Mouse (Mus musculus): ENCODE data around the gene Ttc28. TPM values are rescaled to one million over a fixed set of nuclear protein-coding genes. Genes with fewer than 3 reads are reported as not detected.

The Ttc28 gene
- total and polyA plus RNA-seq, 3 experiments, result 0.21 to 0.89 (median 0.28) TPM

DNA sequence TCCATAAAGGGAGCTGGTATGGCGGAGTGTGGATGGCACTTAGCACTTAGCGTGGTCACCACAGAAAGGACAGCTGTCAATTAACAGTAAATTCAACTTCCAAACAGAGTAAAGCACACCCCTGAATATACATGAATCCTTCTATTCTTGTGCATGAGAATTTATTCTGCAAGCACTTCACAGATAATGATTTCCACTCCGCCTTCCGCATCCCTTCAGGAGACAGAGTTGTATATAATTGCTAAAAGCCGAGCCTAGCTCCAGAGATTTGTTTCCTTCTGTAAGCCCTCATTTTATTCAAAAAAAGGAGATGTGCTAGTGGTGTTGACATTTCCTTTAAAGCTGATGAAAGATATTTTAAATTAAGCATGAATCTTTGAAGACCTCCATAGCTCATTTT lies 162.3 kb downstream of the Ttc28 start:
- Histone ChIP-seq H3K9me3 (replicated peaks; ENCODE audit: low read length) (no peaks in the 10 kb centered on the region), H3K4me2 (ENCODE audit: insufficient read depth, low read depth, poor library complexity, severe bottlenecking) (no peak overlapping the region), H3K79me2 (replicated peaks; ENCODE audit: control insufficient read depth, extremely low read depth, insufficient read depth, poor library complexity, severe bottlenecking) (no peaks in the 10 kb centered on the region), H3K27ac (ENCODE audit: insufficient read depth, low read depth) (no peak overlapping the region), H3K4me3 (replicated peaks in 1 of 3; ENCODE audit: low read depth in 2 of 3, low read length in 2 of 3, poor library complexity in 1 of 3) (no peak overlapping the region), H3K9ac (ENCODE audit: insufficient read depth, low read depth) (no peak overlapping the region), H3K4me1 (ENCODE audit: control insufficient read depth in 1 of 2, insufficient read depth in 2 of 2) (no peaks in the 10 kb centered on the region), H3K36me3 (replicated peaks in 1 of 2; ENCODE audit: control insufficient read depth in 1 of 2, insufficient read depth in 1 of 2, low read length in 1 of 2) (no peaks in the 10 kb centered on the region), H3K27me3 (replicated peaks) (no peaks in the 10 kb centered on the region)
- no peak for DNase-seq (ENCODE audit: extremely low read depth)
- in situ Hi-C loops (cut with MboI; ENCODE audit: low pct_ligation_motif_present, low pct_unique_long_range_greater_than_20kb, low sequenced_read_pairs) (no loop called here), dilution Hi-C loops (cut with MboI; ENCODE audit: extremely low pct_ligation_motif_present, extremely low pct_unique_long_range_greater_than_20kb, low sequenced_read_pairs) (no loop called here)
- TF ChIP-seq UBTF (IDR thresholded peaks at IDR 0.05; ENCODE audit: low read depth, low read length), result no peak
- no peak for TF ChIP-seq MAFK (IDR thresholded peaks at IDR 0.05; ENCODE audit: insufficient replicate concordance, low read length)
- TF ChIP-seq MEF2A (IDR thresholded peaks at IDR 0.05; ENCODE audit: borderline replicate concordance, low read depth, low read length), result no peak
- no peak for TF ChIP-seq CTCF (conservative IDR thresholded peaks at IDR 0.05 in 1 of 2, IDR thresholded peaks at IDR 0.05 in 1 of 2; ENCODE audit: low read depth in 2 of 2, low read length in 2 of 2)
- no peak for TF ChIP-seq HCFC1 (IDR thresholded peaks at IDR 0.05; ENCODE audit: low read depth, low read length)
- TF ChIP-seq PAX5 (IDR thresholded peaks at IDR 0.05; ENCODE audit: low read length), result no peak
- TF ChIP-seq CHD2 (IDR thresholded peaks at IDR 0.05; ENCODE audit: low read length), result no peak
- TF ChIP-seq MAX (IDR thresholded peaks at IDR 0.05; ENCODE audit: low read length), result no peak
- TF ChIP-seq MAZ (IDR thresholded peaks at IDR 0.05; ENCODE audit: low read depth, low read length), result no peak
- no peak for TF ChIP-seq TBP (conservative IDR thresholded peaks at IDR 0.05; ENCODE audit: low read depth, low read length)
- TF ChIP-seq NELFE (IDR thresholded peaks at IDR 0.05; ENCODE audit: low read depth, low read length), result no peak
- no peak for TF ChIP-seq BHLHE40 (IDR thresholded peaks at IDR 0.05; ENCODE audit: low read depth, low read length)
- TF ChIP-seq SMC3 (IDR thresholded peaks at IDR 0.05; ENCODE audit: low read depth, low read length), result no peak
- no peak for TF ChIP-seq EP300 (IDR thresholded peaks at IDR 0.05; ENCODE audit: low read length)
- TF ChIP-seq USF2 (conservative IDR thresholded peaks at IDR 0.05; ENCODE audit: low read depth, low read length), result no peak
- TF ChIP-seq ZKSCAN1 (IDR thresholded peaks at IDR 0.05; ENCODE audit: borderline replicate concordance, low read depth, low read length), result no peak
- no peak for TF ChIP-seq POLR2AphosphoS2 (IDR thresholded peaks at IDR 0.05; ENCODE audit: low read depth, low read length)
- no peak for TF ChIP-seq GABPA (IDR thresholded peaks at IDR 0.05; ENCODE audit: insufficient replicate concordance, low read depth, low read length)

DNA sequence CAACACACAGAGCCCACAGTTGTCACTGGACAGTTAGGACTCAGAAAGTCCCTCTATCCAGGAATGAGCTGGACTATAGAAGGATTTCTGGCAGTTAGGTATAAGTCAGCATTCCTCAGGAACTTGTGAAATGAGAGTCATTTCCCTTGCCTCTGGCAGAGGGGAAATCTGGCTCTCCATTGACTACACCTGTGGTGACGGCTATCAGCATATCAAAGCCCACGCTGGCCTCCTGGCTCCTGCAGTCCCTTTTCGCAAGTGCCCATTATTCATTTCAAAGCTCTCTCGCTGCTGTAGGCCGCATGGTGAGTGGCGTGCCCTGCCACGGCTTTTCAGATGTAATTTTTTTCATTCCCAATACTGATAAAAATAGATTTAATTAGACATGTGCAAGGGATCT lies 164.6 kb downstream of the Ttc28 start:
- dilution Hi-C loops (cut with MboI; ENCODE audit: extremely low pct_ligation_motif_present, extremely low pct_unique_long_range_greater_than_20kb, low sequenced_read_pairs) (no loop called here), in situ Hi-C loops (cut with MboI; ENCODE audit: low pct_ligation_motif_present, low pct_unique_long_range_greater_than_20kb, low sequenced_read_pairs) (no loop called here)
- no peak for TF ChIP-seq ZC3H11A (IDR thresholded peaks at IDR 0.05; ENCODE audit: low read depth, low read length)

More for the DNA sequence above, 164.6 kb downstream of the Ttc28 start:
- no peaks in the 10 kb centered on the region for H3K79me2 ChIP-seq (replicated peaks; ENCODE audit: control insufficient read depth, extremely low read depth, insufficient read depth, poor library complexity, severe bottlenecking)
- H3K27me3 ChIP-seq (replicated peaks), result no peaks in the 10 kb centered on the region
- H3K4me3 ChIP-seq (replicated peaks in 1 of 3; ENCODE audit: low read depth in 2 of 3, low read length in 2 of 3, poor library complexity in 1 of 3), result no peak overlapping the region
- H3K4me2 ChIP-seq (ENCODE audit: insufficient read depth, low read depth, poor library complexity, severe bottlenecking), result no peak overlapping the region
- DNase-seq (ENCODE audit: extremely low read depth), result no peak
- H3K9ac ChIP-seq (ENCODE audit: insufficient read depth, low read depth), result no peak overlapping the region
- no peaks in the 10 kb centered on the region for H3K9me3 ChIP-seq (replicated peaks; ENCODE audit: low read length)
- peaks cover 0 to 4% of the 10 kb centered on the region in 2 experiments; a peak in 2 of 4 replicates for H3K4me1 ChIP-seq (ENCODE audit: control insufficient read depth in 1 of 2, insufficient read depth in 2 of 2)
- H3K36me3 ChIP-seq (replicated peaks in 1 of 2; ENCODE audit: control insufficient read depth in 1 of 2, insufficient read depth in 1 of 2, low read length in 1 of 2), result no peaks in the 10 kb centered on the region
- no peak overlapping the region for H3K27ac ChIP-seq (ENCODE audit: insufficient read depth, low read depth)

Measured in CH12.LX (cell line).